Mouse (Mus musculus) cortical plate, adult 2 months (tissue): ENCODE data around the gene H2al2a.

Experiments
- CTCF ChIP-seq: fragments of 200-500 bp; IDR thresholded peaks from 2 replicates; pipeline ENCODE4 v1.5.1; 2011; ENCODE audit warnings: mild to moderate bottlenecking, control low read depth, low read length; ENCODE audit not compliant: insufficient read depth; ENCODE audit errors: extremely low read depth
- POLR2A ChIP-seq: fragments of 200-500 bp; IDR thresholded peaks from 2 replicates; pipeline ENCODE4 v1.6.1; 2011; ENCODE audit warnings: mild to moderate bottlenecking, low read length, control low read depth; ENCODE audit not compliant: insufficient read depth; ENCODE audit errors: extremely low read depth

DNA sequence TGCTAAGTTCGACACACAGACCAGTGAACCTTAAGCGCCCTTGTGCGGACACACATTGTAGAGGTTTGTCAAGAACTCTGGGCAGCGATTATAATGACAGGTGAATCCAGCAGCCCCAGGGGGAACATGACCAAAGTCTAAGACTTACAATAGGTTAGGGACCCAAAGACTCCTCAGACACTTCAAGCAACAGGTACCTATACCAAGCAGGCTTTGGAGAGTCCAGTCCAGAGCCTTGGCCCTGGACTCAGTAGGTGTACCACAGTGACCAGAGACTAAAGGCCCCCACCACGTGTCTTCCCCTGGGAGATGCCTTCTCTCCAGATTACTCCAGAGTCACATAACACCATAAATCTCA is 35.8 kb upstream of the H2al2a start:
- TF ChIP-seq CTCF (no peak), POLR2A (no peak)
